Mouse (Mus musculus) left cerebral cortex, adult 9 months (tissue): Measurements from ENCODE around the gene Plk5.
A peak's percentile ranks its signal among the peaks of the same experiment; 100 is the strongest.

ENCODE experiments used
- DNase-seq, 2 experiments: peaks; one replicate each; pipeline ENCODE4 v3.0.0; 2022; ENCODE audit warnings: low spot score in 2 of 2

Plk5 gene

DNA sequence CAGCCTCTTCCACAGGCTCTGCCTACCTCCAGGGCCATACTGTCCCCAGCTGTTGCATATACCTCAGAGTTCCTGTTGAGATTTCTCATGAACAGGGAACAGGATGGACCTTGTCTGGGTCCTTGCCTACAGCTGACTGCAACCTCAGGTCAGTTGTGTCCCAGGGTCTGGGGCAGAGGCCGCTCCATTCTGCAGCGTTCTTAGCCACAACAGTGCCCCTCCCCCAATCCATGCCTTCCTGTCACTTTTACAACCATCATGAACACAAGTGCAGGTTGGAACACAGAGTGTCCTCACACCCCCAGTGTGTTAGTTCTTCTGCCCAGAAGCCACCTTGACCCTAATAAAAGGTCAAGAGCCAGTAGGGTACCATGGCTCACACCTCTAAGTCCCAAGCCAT is 32.5 kb downstream of the Plk5 start:
- DNase-seq: no peak

DNA sequence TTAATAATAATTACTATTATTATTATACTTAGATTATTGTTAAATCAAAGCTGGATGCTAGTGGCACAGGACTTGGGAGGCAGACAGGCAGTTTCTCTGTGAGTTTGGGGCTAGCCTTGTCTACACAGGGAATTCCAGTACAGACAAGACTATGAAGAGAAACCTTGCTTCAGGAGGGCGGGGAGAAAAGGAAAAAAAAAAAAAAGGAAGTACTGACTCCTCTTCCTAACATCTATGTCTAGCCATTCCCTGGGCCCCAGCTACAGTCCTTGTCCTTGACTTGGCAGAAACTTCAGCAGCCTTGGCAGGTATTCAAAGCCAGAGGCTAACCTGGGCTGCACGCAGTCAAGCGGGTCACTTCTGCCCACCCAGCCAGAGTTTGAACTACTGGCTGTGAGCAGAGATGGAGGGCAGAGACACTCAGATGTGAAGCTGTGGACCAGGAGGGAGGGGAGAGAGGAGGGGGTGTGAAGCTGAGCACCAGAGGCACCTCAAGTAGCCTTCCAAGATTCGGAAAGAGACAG is 33.0 kb downstream of the Plk5 start:
- DNase-seq: no peak

DNA sequence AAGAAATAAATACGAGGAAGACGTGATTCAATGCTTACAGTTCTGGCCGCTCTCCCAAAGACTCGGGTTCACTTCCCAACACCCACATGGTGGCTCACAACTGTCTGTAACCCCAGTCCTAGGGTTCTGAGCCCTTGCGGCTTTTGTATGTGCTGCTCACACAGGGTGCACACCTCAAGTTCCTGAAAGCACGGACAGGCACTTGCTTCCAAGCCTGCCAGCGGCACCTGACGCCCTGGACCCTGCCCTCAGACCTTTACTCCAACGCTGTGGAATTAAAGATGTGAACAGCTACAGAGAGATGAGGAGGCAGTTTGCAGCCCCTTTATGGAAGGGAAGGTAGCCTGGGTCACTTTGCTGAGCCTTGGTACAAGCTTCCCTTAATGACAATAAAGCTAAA is 34.4 kb downstream of the Plk5 start:
- no peak for DNase-seq

DNA sequence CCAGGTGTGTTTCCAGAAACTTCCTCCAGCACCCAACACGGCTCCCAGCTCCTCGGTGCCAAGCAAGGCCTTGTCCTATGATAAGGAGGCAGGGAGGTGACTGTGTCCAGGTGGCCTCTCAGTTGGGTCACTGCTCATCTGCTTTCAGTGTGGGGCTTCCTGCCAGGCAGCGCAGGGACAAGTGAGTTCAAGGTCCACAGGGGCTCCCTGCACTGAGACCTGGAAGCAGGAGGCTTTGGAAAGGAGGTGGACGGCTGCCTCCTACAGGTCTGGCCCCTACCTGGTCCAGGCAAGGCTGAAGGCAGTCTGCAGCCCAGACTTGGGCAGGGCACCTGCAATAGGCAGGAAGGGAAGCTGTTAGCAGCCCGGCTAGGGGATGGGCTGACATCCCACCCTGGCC is 36.4 kb downstream of the Plk5 start:
- no peak for DNase-seq

DNA sequence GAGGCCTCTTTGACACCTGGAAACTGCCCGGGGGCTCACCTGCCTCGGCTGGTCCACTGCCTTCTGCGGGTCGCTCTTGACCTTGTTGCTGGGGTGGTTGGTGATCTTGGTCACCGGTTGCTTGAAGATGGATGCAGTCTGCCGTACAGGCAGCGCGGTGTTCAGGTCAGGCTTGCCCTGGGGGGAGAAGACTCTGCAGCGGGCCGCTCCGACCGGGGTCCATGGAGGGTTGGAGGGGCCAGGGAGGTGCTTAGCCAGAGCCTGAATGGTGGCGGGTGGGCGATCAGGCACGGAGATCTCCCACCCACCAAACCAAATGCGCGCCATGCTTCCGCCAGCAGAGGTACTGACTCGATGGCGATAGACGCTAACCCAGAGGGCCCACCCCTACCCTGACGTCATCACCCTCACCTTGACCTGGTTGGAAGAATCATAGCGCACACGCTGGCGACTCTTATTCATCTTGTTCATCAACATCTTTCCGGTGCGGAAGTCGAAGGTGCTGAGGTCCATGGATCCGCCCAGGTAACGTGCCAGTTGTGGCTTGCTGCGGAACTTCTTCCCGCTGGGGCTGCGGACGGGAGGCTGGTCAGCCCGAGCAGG is 38.9 kb downstream of the Plk5 start:
- no peak for DNase-seq

DNA sequence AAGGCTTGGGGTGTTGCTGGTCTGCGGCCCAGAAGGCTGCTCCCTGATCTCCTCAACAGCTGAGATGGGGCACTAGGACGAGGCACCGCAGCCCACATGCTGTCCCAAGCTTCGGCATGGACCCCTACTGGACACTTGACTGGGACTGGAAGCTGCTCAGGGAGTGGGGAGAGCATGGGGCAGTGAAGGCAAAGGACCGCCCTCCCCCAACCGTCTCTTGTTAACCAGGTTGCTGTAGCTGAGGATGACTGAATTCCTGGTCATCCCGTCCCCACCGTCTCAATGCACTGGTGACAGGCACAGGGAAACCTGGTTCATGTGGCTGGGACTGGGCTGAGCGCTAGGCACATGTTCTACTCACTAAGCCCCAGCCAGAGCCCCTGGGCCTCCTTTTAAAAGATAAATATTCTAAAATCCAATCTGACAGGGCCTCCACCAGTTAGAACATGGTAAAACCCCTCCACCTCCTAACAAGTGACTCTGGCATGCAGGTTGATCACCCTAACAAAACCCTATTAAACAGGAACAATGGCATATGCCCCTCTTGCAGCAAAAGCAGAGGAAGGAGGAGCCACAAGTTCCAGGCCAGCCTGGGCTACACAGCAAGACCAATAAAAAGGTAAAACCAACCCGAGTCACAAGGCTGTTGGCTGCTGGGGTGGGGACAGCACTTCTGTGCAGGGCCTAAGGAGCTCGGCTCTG is 40.7 kb downstream of the Plk5 start:
- no peak for DNase-seq

DNA sequence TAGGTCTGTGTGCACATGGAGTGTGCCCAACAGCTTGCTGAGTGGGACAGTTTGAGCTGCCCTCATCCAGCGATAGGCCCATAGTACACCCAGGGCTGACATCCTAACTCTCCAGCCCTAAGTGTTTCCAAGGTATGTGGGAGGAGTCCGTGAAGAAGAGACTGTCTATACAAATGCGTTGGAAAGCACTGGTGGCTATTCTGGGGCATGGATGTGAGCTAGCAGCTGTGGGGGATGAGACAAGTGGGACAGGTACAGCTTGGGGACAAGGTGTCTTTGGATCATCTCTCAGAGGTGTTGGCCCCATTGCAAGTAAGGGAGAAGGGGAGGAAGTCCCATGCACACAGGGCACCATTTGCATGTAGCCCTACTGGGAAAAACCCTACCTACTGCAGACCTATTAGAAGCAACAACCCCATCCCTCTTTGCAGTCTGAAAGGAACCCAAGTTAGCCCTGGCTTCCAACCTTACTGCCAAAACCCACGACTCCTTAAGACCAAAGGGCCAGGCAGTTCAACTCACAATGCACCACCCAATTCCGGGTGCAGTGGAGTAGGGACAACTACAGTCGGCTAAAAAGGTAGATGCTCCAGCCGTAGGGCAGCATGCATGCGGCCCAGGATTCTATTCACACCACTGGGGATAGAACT is 41.4 kb downstream of the Plk5 start:
- DNase-seq: no peak

DNA sequence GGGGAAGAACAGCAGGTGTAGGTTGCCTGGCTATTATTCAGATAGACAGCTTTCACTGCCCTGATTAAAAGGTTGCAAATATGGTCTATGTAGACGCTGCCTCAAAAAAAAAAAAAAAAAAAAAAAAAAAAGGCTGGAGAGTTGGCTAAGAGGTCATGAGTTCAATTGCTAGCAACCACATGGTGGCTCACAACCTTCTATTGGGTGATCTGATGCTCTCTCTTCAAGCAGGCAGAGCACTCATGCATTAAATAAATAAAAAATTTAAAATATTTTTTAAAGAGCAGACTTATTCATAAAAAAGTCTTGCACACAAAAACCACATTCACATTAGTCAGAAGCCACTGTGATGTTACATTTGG is 41.9 kb downstream of the Plk5 start:
- no peak for DNase-seq

DNA sequence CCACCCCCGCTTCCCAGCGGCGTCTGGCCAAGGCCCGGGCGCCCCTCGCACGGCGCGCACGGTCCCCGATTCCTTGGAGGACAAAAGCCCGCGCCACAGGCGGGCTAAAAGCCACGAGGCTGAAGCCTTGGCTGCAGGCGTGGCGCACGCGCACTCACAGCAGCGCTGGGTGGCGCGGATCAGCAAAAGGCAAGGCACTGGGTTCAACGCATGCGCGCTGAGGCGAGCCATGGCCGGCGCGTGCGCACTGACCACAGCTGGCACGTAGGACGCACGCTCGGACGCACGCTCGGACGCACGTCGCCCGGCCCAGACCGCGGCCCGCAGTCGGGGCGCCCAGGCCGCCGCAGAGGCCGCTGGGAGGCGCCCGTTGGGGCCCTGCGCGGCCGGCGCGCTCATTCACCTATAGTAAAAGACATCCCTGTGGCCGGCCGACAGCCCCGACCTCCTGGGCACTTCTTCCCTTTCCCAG is 42.5 kb downstream of the Plk5 start:
- DNase-seq: peak; percentile 94 to 97

DNA sequence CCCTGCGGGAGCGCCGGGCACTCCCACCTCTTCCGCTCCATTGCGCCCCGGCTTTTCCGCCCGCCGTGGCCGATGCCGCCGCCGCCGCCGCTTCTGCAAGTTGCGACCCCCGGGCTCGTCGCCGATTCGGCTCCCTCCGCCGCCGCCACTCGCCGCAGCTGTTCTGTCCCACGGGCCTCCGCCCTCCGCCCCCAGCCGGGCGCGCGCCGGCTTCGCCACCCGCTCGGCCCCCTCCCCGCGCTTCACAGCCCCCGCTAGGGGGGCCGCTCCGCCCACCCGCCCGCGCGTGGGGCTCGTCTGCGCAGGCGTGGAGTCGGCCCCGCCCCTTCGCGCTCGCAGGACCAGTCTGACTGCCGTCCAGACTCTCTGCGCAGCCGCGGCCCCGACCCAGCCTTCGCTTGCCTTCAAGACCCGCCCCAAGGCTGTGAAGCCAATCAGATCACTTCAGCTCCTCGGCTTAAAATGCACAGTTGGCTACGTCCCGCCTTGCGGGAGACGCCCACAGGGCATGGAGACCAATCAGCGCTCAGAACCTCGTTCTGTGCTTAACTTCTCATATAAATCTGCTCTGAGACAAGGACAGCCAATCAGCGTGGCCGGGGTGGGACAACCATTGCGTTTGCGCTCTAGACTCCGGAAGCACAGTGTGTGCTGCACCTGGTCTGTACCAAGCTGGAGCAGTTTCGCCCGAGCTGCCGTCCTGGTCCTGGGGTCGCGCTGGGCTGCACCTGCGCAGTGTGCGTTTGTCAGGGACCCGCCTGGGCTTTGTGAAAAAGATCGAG is 43.1 kb downstream of the Plk5 start, which contains the start of gene Mbd3:
Gene Mbd3 (minus strand): TSS at position 360 of the 782 bp plus-strand sequence.
- DNase-seq: peak; percentile 99 to 100

DNA sequence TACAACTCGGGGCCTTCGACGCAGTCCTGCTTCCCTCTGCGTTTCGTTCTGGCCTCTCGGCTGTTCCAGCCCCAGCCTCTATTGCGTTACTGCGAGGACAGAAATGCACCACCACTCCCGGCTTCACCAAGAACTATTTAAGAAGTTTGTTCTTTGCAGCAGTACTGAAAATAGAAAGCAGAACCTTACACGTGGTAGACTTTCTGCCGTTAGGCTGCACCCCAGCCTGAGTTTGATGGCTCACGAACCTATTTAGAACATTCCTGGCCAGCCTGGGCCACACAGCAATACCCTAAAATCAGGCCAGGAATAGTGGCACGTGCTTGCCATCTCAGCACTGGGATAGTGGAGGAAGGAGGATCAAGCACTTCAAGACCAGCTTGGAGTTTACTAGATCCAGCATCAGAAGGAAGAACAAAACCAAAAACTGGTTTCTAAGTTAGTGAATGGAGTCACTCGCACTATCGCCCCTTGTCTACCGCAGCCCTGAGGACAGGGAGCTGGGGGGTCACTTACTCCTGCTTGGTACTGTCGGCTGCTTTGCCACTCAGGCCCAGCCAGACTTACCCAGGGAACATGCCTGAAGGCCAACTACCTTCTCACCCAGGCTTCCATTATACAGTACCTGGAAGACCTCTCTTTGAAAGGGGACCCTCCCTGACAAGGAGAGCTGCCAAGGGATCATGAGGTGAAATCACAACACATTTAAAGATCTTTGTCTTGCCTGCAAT is 43.9 kb downstream of the Plk5 start:
- no peak for DNase-seq

DNA sequence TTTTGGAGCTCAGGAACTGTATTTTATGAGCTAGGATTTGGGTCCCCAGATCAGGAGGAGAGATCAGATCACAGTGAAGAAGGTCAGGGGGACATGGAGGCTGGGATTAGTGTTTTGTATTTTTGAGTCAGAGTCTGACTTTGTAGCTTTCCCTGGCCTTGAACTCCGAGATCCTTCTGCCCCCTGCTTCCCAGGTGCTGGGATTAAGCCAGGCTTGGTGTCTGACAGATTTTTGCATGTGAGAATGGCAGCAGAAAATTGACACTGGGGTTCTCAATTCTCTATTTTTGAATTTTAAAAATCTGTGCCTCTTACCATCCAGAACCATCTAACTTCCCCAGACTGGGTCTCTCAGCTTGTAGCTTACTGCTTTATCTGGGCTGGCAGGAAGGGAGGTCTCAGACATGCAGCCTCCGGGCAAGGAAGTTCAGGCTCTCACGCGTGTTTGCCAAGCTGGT is 44.5 kb downstream of the Plk5 start:
- no peak for DNase-seq

DNA sequence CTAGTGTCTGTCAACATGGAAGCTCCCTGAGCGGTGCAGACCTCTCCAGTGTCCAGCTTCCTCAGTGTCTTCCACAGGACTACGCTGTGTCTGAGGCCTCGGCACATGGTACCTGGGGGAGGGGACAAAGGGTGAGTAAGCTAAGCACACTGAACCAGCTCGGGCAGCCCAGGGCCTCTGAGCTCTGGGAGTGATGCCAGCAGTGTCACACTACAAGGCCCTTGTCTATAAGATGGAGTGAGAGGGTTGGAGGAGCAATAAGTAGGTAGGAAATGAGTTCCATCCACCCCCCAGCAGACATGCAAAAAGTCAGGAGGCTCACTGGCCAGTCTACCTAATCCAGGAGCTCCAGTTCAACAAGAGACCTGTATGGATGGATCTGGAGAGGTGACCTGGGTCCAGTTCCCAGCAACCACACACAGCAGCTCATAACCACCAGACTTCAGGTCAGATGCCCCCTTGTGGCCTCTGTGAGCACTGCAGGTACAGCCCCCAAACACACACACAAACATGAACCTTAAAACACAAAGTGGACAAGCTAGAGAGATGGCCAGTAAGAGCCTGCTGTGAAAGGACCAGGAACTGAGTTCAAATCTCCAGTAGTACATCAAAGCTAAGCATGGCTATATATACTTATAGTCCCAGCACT is 46.9 kb downstream of the Plk5 start:
- no peak for DNase-seq

DNA sequence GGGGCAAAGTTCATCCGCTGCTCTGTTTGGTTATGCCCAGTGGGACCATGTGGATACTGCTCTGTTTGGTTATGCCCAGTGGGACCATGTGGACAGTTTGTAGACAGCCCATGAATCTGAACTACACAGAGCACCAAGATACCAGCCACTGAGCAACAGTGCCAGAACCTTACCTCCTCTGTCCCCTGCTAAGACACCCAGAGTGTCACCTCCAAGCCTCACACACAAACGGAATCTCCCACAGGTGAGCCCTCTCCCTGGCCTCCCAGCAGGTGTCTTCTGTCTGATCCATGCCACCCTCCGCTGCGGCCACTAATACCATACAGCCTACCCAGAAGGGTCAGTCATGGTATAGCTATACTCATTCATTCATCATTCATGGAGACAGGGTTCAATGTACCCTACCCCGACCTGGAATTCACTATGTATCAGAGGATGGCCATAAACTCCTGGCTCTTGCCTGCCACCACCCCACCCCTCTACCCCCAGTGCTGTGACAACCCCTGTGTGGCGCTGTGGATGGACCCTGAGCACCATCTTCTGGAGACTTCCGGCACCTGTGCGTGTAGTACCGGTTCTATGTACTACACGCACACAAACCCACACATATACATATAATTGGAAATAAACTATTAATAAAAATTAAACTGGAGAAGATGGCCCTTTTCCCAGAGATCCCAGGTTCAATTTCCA is 49.4 kb downstream of the Plk5 start:
- DNase-seq: no peak

DNA sequence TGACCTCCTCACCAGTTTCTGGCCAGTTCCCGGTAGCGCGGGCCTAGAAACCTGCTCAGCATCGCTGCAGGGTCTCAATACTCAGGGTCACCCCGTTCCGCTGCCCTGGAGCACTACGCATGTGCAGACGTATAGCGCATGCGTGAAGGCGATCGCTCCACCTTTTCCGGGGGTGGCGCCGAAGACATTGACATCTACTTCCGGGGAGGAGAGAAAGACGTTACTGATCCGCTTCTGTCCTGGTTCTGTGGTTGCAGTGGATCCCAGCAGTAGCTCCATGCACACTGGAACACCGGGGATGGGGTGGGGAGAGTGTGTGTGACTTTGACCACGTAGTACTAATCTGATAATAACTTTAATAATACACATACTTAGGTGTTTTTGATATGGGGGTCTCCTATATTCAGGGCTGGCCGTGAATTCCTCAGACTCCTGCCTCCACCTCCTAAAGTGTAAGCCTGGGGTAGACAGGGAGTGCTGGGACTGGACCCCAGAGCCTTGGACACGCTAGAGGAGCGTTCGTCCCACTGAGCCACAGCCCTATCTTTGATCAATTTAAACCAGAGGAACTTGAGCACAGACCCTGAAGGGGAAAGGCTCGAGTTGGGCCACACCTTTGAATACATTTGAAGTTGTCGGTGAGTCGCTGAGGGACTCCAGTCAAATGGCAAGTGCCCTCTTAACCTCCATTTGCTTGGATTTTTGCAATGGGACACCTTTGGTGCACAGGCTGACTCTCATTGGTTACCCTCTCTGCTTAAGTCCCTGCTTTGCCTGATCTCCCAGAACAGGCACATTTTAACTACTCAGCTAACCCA is 50.6 kb downstream of the Plk5 start, which contains the start of gene Uqcr11:
Gene Uqcr11 (minus strand): TSS at position 147 of the 818 bp plus-strand sequence.
- DNase-seq: peak; percentile 85 to 95

DNA sequence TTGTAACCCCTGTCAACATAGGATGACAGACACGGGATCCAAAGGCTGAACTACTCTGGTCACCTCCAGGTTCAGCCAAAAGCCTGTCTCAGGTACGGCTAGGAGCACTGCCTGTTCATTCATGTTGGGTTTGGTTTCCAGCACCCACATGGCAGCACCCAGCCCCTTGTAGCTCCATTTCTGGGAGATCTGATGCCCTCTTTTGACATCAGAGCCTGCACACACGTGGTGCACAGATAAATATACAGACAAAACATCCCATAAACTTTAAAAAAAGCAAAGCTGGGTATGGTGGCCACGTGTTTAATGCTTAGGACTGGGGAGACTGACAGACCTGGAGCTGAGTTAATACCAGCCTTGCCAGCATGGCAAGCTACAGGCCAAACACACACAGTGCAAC is 51.7 kb downstream of the Plk5 start:
- no peak for DNase-seq

DNA sequence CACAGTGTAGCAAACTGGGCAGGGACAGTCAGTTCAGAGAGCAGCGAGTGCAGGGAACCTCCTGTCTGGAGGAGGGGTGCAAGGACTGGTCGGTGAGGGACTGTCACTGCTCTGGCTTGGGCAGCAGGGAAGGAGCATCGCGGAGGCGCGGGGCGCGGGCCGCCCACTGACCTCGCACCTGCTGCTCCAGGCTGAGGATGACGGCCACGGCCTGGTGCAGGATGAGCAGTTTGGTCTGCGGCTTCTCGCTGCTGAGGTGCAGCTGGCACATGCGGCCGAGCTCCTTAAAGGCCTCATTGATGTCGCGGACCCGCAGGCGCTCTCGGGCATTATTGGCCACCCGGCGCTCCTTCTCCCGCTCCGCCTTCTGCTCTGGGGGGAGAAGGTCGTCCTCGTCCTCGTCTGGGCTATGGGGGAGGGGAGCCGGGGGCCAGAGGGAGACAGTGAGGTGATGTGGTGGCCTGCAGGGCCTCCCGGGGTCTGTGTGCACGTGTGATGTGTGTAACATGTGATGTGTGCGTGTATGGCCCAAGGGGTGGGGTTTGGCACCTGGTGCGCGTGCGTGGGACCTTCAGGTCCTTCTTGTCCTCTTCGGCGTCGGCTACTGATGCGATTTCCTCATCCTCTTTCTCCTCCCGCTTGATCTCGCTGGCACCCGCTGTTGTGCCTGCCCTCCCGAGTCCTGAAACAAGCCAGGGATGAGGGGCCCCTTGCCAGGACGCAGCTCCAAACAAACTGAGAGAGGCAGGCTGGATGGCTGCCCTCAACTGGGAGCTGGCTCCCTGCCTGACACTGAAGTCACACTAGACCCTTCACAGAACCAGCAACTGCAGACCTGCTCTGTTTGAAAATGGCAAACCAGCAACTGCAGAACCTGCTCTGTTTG is 56.6 kb downstream of the Plk5 start:
- DNase-seq: peak in 1 of 2 experiments; percentile 74
